Mouse (Mus musculus): ENCODE measurements around the gene Mipep. TPM values are rescaled to one million over a fixed set of nuclear protein-coding genes. Genes with fewer than 3 reads are reported as not detected.

The Mipep gene
- total RNA-seq, 2 experiments from 2014 or later, result 23.7 to 24.9 TPM

GRCm38 (mm10) chr14:60783196-60783595, 1.2 kb upstream of the Mipep start:
- no peak for DNase-seq (ENCODE audit: low spot score in 2 of 2)
- intact Hi-C loops (cut with DNase I), result no loop called here

GRCm38 (mm10) chr14:60790103-60790502, 5.7 kb downstream of the Mipep start:
- intact Hi-C loops (cut with DNase I), result no loop called here

GRCm38 (mm10) chr14:60796600-60797322, 12.4 kb downstream of the Mipep start:
- DNase-seq (ENCODE audit: low spot score in 2 of 2), result no peak
- intact Hi-C loops (cut with DNase I), result loop anchor here (5.0 kb wide), 2 partner anchors 291 to 496 kb away; no protein-coding TSS in a partner anchor

More at GRCm38 (mm10) chr14:60790103-60790502, 5.7 kb downstream of the Mipep start:
- DNase-seq (ENCODE audit: low spot score in 2 of 2), result peak; percentile 46 to 61

GRCm38 (mm10) chr14:60797596-60797995, 13.2 kb downstream of the Mipep start:
- intact Hi-C loops (cut with DNase I), result loop anchor here (5.0 kb wide), 2 partner anchors 290 to 495 kb away; no protein-coding TSS in a partner anchor

GRCm38 (mm10) chr14:60798721-60799120, 14.3 kb downstream of the Mipep start:
- intact Hi-C loops (cut with DNase I), result loop anchor here (2.0 to 5.0 kb wide), 3 partner anchors 289 to 494 kb away; no protein-coding TSS in a partner anchor
- DNase-seq (ENCODE audit: low spot score in 2 of 2), result no peak

More at GRCm38 (mm10) chr14:60797596-60797995, 13.2 kb downstream of the Mipep start:
- DNase-seq (ENCODE audit: low spot score in 2 of 2), result no peak

GRCm38 (mm10) chr14:60799762-60800728, 15.7 kb downstream of the Mipep start:
- DNase-seq (ENCODE audit: low spot score in 2 of 2), result peak; percentile 42 to 61
- intact Hi-C loops (cut with DNase I), result loop anchor here (2.0 to 5.0 kb wide), 3 partner anchors 287 to 492 kb away; no protein-coding TSS in a partner anchor

- intact Hi-C loops (cut with DNase I), result no loop called here
- no peak for DNase-seq (ENCODE audit: low spot score in 2 of 2)
Observed at GRCm38 (mm10) chr14:60802026-60802425, 17.7 kb downstream of the Mipep start.

GRCm38 (mm10) chr14:60804978-60805377, 20.6 kb downstream of the Mipep start:
- no peak for DNase-seq (ENCODE audit: low spot score in 2 of 2)
- intact Hi-C loops (cut with DNase I), result no loop called here

- intact Hi-C loops (cut with DNase I), result no loop called here
- no peak for DNase-seq (ENCODE audit: low spot score in 2 of 2)
Observed at GRCm38 (mm10) chr14:60805871-60806270, 21.5 kb downstream of the Mipep start.

GRCm38 (mm10) chr14:60806891-60807344, 22.5 kb downstream of the Mipep start:
- intact Hi-C loops (cut with DNase I), result no loop called here
- DNase-seq (ENCODE audit: low spot score in 2 of 2), result no peak

GRCm38 (mm10) chr14:60809881-60810280, 25.5 kb downstream of the Mipep start:
- no peak for DNase-seq (ENCODE audit: low spot score in 2 of 2)
- intact Hi-C loops (cut with DNase I), result no loop called here

GRCm38 (mm10) chr14:60811547-60811946, 27.2 kb downstream of the Mipep start:
- DNase-seq (ENCODE audit: low spot score in 2 of 2), result no peak
- intact Hi-C loops (cut with DNase I), result no loop called here

- intact Hi-C loops (cut with DNase I), result no loop called here
- DNase-seq (ENCODE audit: low spot score in 2 of 2), result no peak
Observed at GRCm38 (mm10) chr14:60815098-60815497, 30.7 kb downstream of the Mipep start.

GRCm38 (mm10) chr14:60818045-60818444, 33.7 kb downstream of the Mipep start:
- no peak for DNase-seq (ENCODE audit: low spot score in 2 of 2)
- intact Hi-C loops (cut with DNase I), result no loop called here

GRCm38 (mm10) chr14:60830096-60830495, 45.7 kb downstream of the Mipep start:
- intact Hi-C loops (cut with DNase I), result no loop called here
- no peak for DNase-seq (ENCODE audit: low spot score in 2 of 2)

GRCm38 (mm10) chr14:60836709-60837108, 52.3 kb downstream of the Mipep start:
- intact Hi-C loops (cut with DNase I), result no loop called here
- DNase-seq (ENCODE audit: low spot score in 2 of 2), result no peak

GRCm38 (mm10) chr14:60839654-60840053, 55.3 kb downstream of the Mipep start:
- no peak for DNase-seq (ENCODE audit: low spot score in 2 of 2)
- intact Hi-C loops (cut with DNase I), result no loop called here

GRCm38 (mm10) chr14:60841977-60842659, 57.7 kb downstream of the Mipep start:
- DNase-seq (ENCODE audit: low spot score in 2 of 2), result peak in 1 of 2 experiments; percentile 30
- intact Hi-C loops (cut with DNase I), result no loop called here

- no peak for DNase-seq (ENCODE audit: low spot score in 2 of 2)
- intact Hi-C loops (cut with DNase I), result no loop called here
Observed at GRCm38 (mm10) chr14:60843596-60843995, 59.2 kb downstream of the Mipep start.

Data from left cerebral cortex, postnatal 14 days (tissue).